Mouse (Mus musculus) liver, postnatal 0 days (tissue): ENCODE results near the gene Dpm2.

Source experiments
- CTCF ChIP-seq: sonication (generic); IDR thresholded peaks from 2 replicates; pipeline ENCODE4 v1.5.1; 2016; ENCODE audit warnings: antibody characterized with exemption, low read depth
- EP300 ChIP-seq: IDR thresholded peaks from 2 replicates; pipeline ENCODE4 v1.6.1; 2016; ENCODE audit warnings: antibody characterized with exemption, low read depth, mild to moderate bottlenecking

DNA sequence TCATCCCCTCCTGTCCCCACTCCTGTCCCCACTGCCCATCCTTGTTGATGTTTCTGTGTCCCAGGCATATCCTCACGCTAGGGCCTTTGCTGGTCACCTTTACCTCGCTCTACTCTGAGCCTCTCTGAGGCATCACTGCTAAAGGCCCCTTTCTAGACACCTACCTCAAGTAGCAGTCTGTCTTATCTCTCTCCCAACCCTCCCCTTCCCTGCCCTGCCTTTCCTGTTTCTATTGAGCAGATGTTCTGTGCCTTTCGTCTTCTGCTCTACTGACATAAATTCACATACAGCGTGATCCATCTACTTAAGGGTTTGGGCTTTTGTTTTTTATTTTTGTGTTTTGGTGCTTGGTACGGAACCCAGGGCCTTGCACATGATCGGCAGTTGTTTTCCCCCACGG lies 14.6 kb upstream of the Dpm2 start:
- TF ChIP-seq CTCF (no peak), EP300 (no peak)
